Mouse (Mus musculus) myocyte (in vitro differentiated cells): ENCODE data around the gene Zbtb21.

Experiments
- E2F4 ChIP-seq: IDR thresholded peaks from one replicate; pipeline ENCODE4 v1.6.1; 2011; ENCODE audit warnings: mild to moderate bottlenecking, control low read depth, moderate library complexity; ENCODE audit not compliant: insufficient read depth
- MAX ChIP-seq: IDR thresholded peaks from one replicate; pipeline ENCODE4 v1.6.1; 2011; ENCODE audit warnings: low read depth, mild to moderate bottlenecking, control low read depth
- MYOD1 ChIP-seq, 3 experiments: IDR thresholded peaks; one replicate each; pipeline ENCODE4 v1.6.1; 2011; ENCODE audit warnings: control low read depth in 2 of 3, low read depth in 2 of 3, mild to moderate bottlenecking in 2 of 3, moderate library complexity in 1 of 3; ENCODE audit not compliant: insufficient read length in 2 of 3, control insufficient read depth in 1 of 3
- POLR2A ChIP-seq: IDR thresholded peaks from one replicate; pipeline ENCODE4 v1.6.1; 2011; ENCODE audit warnings: low read depth, mild to moderate bottlenecking, control low read depth, moderate library complexity; ENCODE audit not compliant: insufficient read length
- POLR2AphosphoS2 ChIP-seq: IDR thresholded peaks from one replicate; pipeline ENCODE4 v1.6.1; 2011; ENCODE audit warnings: low read depth, control low read depth; ENCODE audit not compliant: insufficient read length
- REST ChIP-seq: IDR thresholded peaks from one replicate; pipeline ENCODE4 v1.6.1; 2011; ENCODE audit warnings: mild to moderate bottlenecking, control low read depth, moderate library complexity; ENCODE audit not compliant: insufficient read depth, insufficient read length
- SRF ChIP-seq: IDR thresholded peaks from one replicate; pipeline ENCODE4 v1.6.1; 2011; ENCODE audit warnings: low read depth; ENCODE audit not compliant: control insufficient read depth, insufficient read length
- TCF12 ChIP-seq: IDR thresholded peaks from one replicate; pipeline ENCODE4 v1.6.1; 2011; ENCODE audit warnings: mild to moderate bottlenecking, control low read depth; ENCODE audit not compliant: poor library complexity, insufficient read depth, severe bottlenecking
- TCF3 ChIP-seq: IDR thresholded peaks from one replicate; pipeline ENCODE4 v1.6.1; 2011; ENCODE audit warnings: low read depth, control low read depth; ENCODE audit not compliant: insufficient read length
- USF1 ChIP-seq: IDR thresholded peaks from one replicate; pipeline ENCODE4 v1.6.1; 2011; ENCODE audit warnings: low read depth, mild to moderate bottlenecking, control low read depth, moderate library complexity

GRCm38 (mm10) chr16:97920621-97921020 is 41.8 kb downstream of the Zbtb21 start:
- TF ChIP-seq E2F4 = no peak
- no peak for TF ChIP-seq POLR2AphosphoS2
- TF ChIP-seq SRF = no peak
- TF ChIP-seq POLR2A = no peak
- TF ChIP-seq TCF12 = no peak
- no peak for TF ChIP-seq USF1
- TF ChIP-seq MAX = no peak
- TF ChIP-seq MYOD1 (IDR thresholded peaks at IDR 0.05; ENCODE audit: control insufficient read depth in 1 of 3, insufficient read length in 2 of 3, low read depth in 2 of 3) = no peak
- TF ChIP-seq TCF3 = no peak
- no peak for TF ChIP-seq REST
